Comparison of ENCODE assay signal across 8 mouse cellular contexts in genomic region chr8:105636963-105637510, GRCm38 (mm10). TPM values are rescaled to one million over a fixed set of nuclear protein-coding genes. Genes with fewer than 3 reads are reported as not detected.
DNase-seq lines count a peak whose midpoint lies in the region; ATAC-seq lines count a peak whose summit lies in the region.

TSS of gene Agrp (minus strand) at chr8:105637393.

- H3K4me3 ChIP-seq in forebrain, embryonic 11.5 days (ENCODE audit: low read depth, low read length): peak within 1 kb of the TSS; percentile 96
- peak within 1 kb of the TSS; percentile 61 for H3K4me3 ChIP-seq in intestine, embryonic 14.5 days (ENCODE audit: low read depth, low read length)
- peak within 1 kb of the TSS; percentile 99 for H3K4me3 ChIP-seq in liver, embryonic 16.5 days (ENCODE audit: low read depth, low read length)
- H3K4me3 ChIP-seq in neural tube, embryonic 13.5 days: peak within 1 kb of the TSS; percentile 92

- DNase-seq in right cerebral cortex, adult 18-20 months: peak; percentile 53
- no peak for DNase-seq in right cerebral cortex, postnatal 36 days (ENCODE audit: low spot score in 2 of 2)
- peak; percentile 74 for DNase-seq in brain, adult 2 months (ENCODE audit: low read depth, low spot score)
- no peak for DNase-seq in forebrain, embryonic 11.5 days (ENCODE audit: low spot score)
- DNase-seq in intestine, embryonic 14.5 days (ENCODE audit: low spot score): peak; percentile 90
- no peak for DNase-seq in yolk sac, embryonic 10.5 days (ENCODE audit: low spot score)

- H3K27me3 ChIP-seq in forebrain, embryonic 11.5 days (ENCODE audit: control insufficient read depth, insufficient read depth, low read length): no peaks in the 10 kb centered on the region
- no peaks in the 10 kb centered on the region for H3K27me3 ChIP-seq in intestine, embryonic 14.5 days (replicated peaks; ENCODE audit: control insufficient read depth, insufficient read depth, low read length)
- H3K27me3 ChIP-seq in liver, embryonic 16.5 days (ENCODE audit: control insufficient read depth, insufficient read depth, low read depth, low read length): no peaks in the 10 kb centered on the region
- H3K27me3 ChIP-seq in neural tube, embryonic 13.5 days: no peaks in the 10 kb centered on the region

- under 1% methylated on average over 55 of the region's 63 CpGs for WGBS in forebrain, embryonic 11.5 days
- WGBS in intestine, embryonic 14.5 days: under 1% methylated on average over 51 of the region's 63 CpGs
- WGBS in liver, embryonic 16.5 days (ENCODE audit: insufficient replicate concordance): under 1% methylated on average over 63 of the region's 63 CpGs
- 0% methylated on average over 63 of the region's 63 CpGs for WGBS in neural tube, embryonic 13.5 days

- ATAC-seq in forebrain, embryonic 11.5 days (replicated peaks; ENCODE audit: low FRiP score): peak; percentile 45
- ATAC-seq in intestine, embryonic 14.5 days (replicated peaks; ENCODE audit: low FRiP score, low TSS enrichment, low read depth): peak; percentile 34
- ATAC-seq in liver, embryonic 16.5 days (ENCODE audit: low read depth): peak; percentile 19
- peak; percentile 59 for ATAC-seq in neural tube, embryonic 13.5 days (ENCODE audit: low read depth)

- peaks cover 2% of the 10 kb centered on the region; the same call in 1 of the 2 replicates for H3K4me1 ChIP-seq in forebrain, embryonic 11.5 days (replicated peaks; ENCODE audit: control insufficient read depth, insufficient read depth, low read length)
- H3K4me1 ChIP-seq in intestine, embryonic 14.5 days (replicated peaks; ENCODE audit: control insufficient read depth, insufficient read depth, low read length): peaks cover 31% of the 10 kb centered on the region
- H3K4me1 ChIP-seq in liver, embryonic 16.5 days (ENCODE audit: control insufficient read depth, low read depth, low read length): peaks cover 22% of the 10 kb centered on the region
- H3K4me1 ChIP-seq in neural tube, embryonic 13.5 days (replicated peaks): peaks cover 48% of the 10 kb centered on the region

- no peaks in the 10 kb centered on the region for H3K9me3 ChIP-seq in forebrain, embryonic 11.5 days (ENCODE audit: control insufficient read depth, low read length)
- H3K9me3 ChIP-seq in intestine, embryonic 14.5 days (ENCODE audit: control insufficient read depth, low read length): no peaks in the 10 kb centered on the region
- H3K9me3 ChIP-seq in liver, embryonic 16.5 days (replicated peaks; ENCODE audit: control insufficient read depth, low read length): no peaks in the 10 kb centered on the region
- no peaks in the 10 kb centered on the region for H3K9me3 ChIP-seq in neural tube, embryonic 13.5 days

- peak within 1 kb of the TSS; percentile 63 for H3K4me2 ChIP-seq in forebrain, embryonic 11.5 days (ENCODE audit: low read depth, low read length, severe bottlenecking)
- H3K4me2 ChIP-seq in intestine, embryonic 14.5 days (ENCODE audit: low read length): peak within 1 kb of the TSS; percentile 73
- H3K4me2 ChIP-seq in liver, embryonic 16.5 days (ENCODE audit: low read depth, low read length): peak within 1 kb of the TSS; percentile 98
- peak within 1 kb of the TSS; percentile 94 for H3K4me2 ChIP-seq in neural tube, embryonic 13.5 days

- H3K27ac ChIP-seq in forebrain, embryonic 11.5 days (ENCODE audit: low read depth, low read length): peak within 1 kb of the TSS; percentile 100
- H3K27ac ChIP-seq in intestine, embryonic 14.5 days (ENCODE audit: low read depth): peak within 1 kb of the TSS; percentile 98
- peak within 1 kb of the TSS; percentile 100 for H3K27ac ChIP-seq in liver, embryonic 16.5 days (ENCODE audit: low read length)
- H3K27ac ChIP-seq in neural tube, embryonic 13.5 days (replicated peaks): peak within 1 kb of the TSS; percentile 100

- peak within 1 kb of the TSS; percentile 100 for H3K9ac ChIP-seq in forebrain, embryonic 11.5 days (ENCODE audit: low read length)
- H3K9ac ChIP-seq in intestine, embryonic 14.5 days (ENCODE audit: low read length): peak within 1 kb of the TSS; percentile 79
- peak within 1 kb of the TSS; percentile 100 for H3K9ac ChIP-seq in liver, embryonic 16.5 days (ENCODE audit: low read depth, low read length)
- peak within 1 kb of the TSS; percentile 97 for H3K9ac ChIP-seq in neural tube, embryonic 13.5 days

- H3K36me3 ChIP-seq in forebrain, embryonic 11.5 days (ENCODE audit: control insufficient read depth, insufficient read depth, low read length): no peaks in the 10 kb centered on the region
- no peaks in the 10 kb centered on the region for H3K36me3 ChIP-seq in intestine, embryonic 14.5 days (ENCODE audit: control insufficient read depth, insufficient read depth, low read length)
- H3K36me3 ChIP-seq in liver, embryonic 16.5 days (ENCODE audit: control insufficient read depth, insufficient read depth): no peaks in the 10 kb centered on the region
- peaks cover 3% of the 10 kb centered on the region; the same call in 1 of the 2 replicates for H3K36me3 ChIP-seq in neural tube, embryonic 13.5 days

RNA-seq across cellular contexts. Expression of gene Agrp, which starts in this region (rescaled TPM):
- 0.49 and 1.6 TPM in 2 replicates for polyA plus RNA-seq in forebrain, embryonic 11.5 days (2014; fragmentation: Nextera tagmentation; extraction: Ambion mirVana)
- 1.1 and 1.5 TPM in 2 replicates for polyA plus RNA-seq in intestine, embryonic 14.5 days (2014; fragmentation: Nextera tagmentation; extraction: Ambion mirVana)
- 0.13 TPM in 1 of 2 replicates, not detected in the other for polyA plus RNA-seq in liver, embryonic 16.5 days (2015; fragmentation: Nextera tagmentation; extraction: Ambion mirVana)
- polyA plus RNA-seq in neural tube, embryonic 13.5 days (2015; fragmentation: Nextera tagmentation; extraction: Ambion mirVana): 2.0 TPM in 2 replicates

Comparison
In these comparisons a context has a peak if more than half of its experiments do, and no peak if none do; other contexts are left out.
1. DNase-seq: peak in right cerebral cortex, adult 18-20 months (single experiment), brain, adult 2 months (single experiment) and intestine, embryonic 14.5 days (single experiment); none in right cerebral cortex, postnatal 36 days (0 of 2), forebrain, embryonic 11.5 days (single experiment) and yolk sac, embryonic 10.5 days (single experiment).
2. Peak in ATAC-seq, H3K4me3 ChIP-seq, H3K27ac ChIP-seq, H3K9ac ChIP-seq and H3K4me2 ChIP-seq in liver, embryonic 16.5 days; RNA of the gene not detected or under 1 TPM.
3. Peak in every context shown above with its lines, with median percentiles within 50 percentile points of each other: ATAC-seq, H3K27ac ChIP-seq, H3K4me2 ChIP-seq, H3K4me3 ChIP-seq and H3K9ac ChIP-seq.